Mouse (Mus musculus) kidney, embryonic 15.5 days (tissue): Measurements from ENCODE around the gene Ubr7. TPM values are rescaled to one million over a fixed set of nuclear protein-coding genes. Genes with fewer than 3 reads are reported as not detected.
A peak's percentile ranks its signal among the peaks of the same experiment; 100 is the strongest.

Experiments
- ATAC-seq: fragments of 200-750 bp; cut with Nextera tagmentation; replicated peaks from 2 replicates; pipeline ENCODE4 v1.8.0; 2017; ENCODE audit warnings: moderate TSS enrichment; ENCODE audit not compliant: low FRiP score
- H3K27ac ChIP-seq: fragments of 300-500 bp; sonication (generic); 2 replicates; pipeline ENCODE4 v1.5.1; 2015; ENCODE audit warnings: mild to moderate bottlenecking, inconsistent platforms
- H3K27me3 ChIP-seq: fragments of 300-500 bp; sonication (generic); 2 replicates; pipeline ENCODE4 v1.6.1; 2015; ENCODE audit warnings: inconsistent platforms
- H3K36me3 ChIP-seq: fragments of 300-500 bp; sonication (generic); 2 replicates; pipeline ENCODE4 v1.6.1; 2015; ENCODE audit warnings: inconsistent platforms
- H3K4me1 ChIP-seq: fragments of 300-500 bp; sonication (generic); 2 replicates; pipeline ENCODE4 v1.6.1; 2015; ENCODE audit warnings: inconsistent platforms
- H3K4me2 ChIP-seq: fragments of 300-500 bp; sonication (generic); 2 replicates; pipeline ENCODE4 v1.6.1; 2015; ENCODE audit warnings: moderate library complexity, mild to moderate bottlenecking, inconsistent platforms
- H3K4me3 ChIP-seq: fragments of 300-500 bp; sonication (generic); replicated peaks from 2 replicates; pipeline ENCODE4 v1.5.1; 2015; ENCODE audit warnings: mild to moderate bottlenecking, inconsistent platforms
- H3K9ac ChIP-seq: fragments of 300-500 bp; sonication (generic); 2 replicates; pipeline ENCODE4 v1.6.1; 2015; ENCODE audit warnings: mild to moderate bottlenecking, inconsistent platforms
- H3K9me3 ChIP-seq: fragments of 300-500 bp; sonication (generic); replicated peaks from 2 replicates; pipeline ENCODE4 v1.6.1; 2016; ENCODE audit warnings: inconsistent platforms
- WGBS: fragments of 180-500 bp; shearing (Covaris S2); methylation state at CpG from one replicate; pipeline ENCODE4 v1.1.7; 2015; ENCODE audit warnings: mixed read lengths; 5-methylcytosine and 5-hydroxymethylcytosine counted together
- polyA plus RNA-seq: library from polyadenylated mRNA; unstranded; fragments of >200 nt; fragmentation: Nextera tagmentation; extraction: Ambion mirVana; gene quantifications from 2 replicates; pipeline ENCODE4 v1.2.1, GENCODE M21; 2015

The Ubr7 gene
- polyA plus RNA-seq: 42.4 and 44.5 TPM in 2 replicates

DNA sequence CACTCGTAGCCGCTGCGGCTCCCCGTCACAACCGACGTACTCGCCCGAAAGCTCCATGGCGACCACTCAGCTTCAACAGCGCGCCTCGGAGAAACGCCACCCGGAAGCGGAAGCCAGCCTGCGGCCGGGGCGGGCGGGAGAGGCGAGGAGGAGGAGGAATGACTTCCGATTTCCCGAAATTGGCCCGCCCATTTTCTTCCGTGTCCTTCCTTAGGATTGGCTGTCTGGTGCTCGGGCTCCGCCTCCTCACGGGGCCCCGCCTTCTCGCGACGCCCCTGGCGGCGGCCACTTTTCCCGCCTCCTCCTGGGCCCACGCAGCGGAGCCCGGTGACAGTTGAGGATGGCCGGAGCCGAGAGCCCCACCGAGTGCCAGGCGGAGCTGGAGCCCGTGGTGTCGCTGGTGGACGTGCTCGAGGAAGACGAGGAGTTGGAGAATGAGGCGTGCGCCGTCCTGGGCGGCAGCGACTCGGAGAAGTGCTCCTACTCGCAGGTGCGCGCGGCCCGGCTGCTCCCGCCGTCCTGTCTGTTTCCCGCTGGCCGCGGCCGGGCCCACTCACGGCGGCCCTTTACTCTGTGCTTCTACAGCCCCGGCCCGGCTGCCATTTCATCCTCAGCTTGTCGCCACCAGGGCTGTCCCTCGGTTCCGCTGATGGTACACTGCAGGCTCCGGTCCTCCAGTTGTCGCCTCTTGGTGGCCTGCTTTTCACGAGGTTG is at the start of gene Ubr7, which contains the start of the genes Gm28051 and Gon7:
Ubr7 (plus strand) TSS at position 279 of the 714 bp plus-strand sequence.
Gm28051 (minus strand) TSS at position 77 of the 714 bp plus-strand sequence.
Gon7 (minus strand) TSS at position 115 of the 714 bp plus-strand sequence.
- peak; percentile 97 for ATAC-seq
- Histone ChIP-seq H3K9ac (peak within 1 kb of the TSS; percentile 82), H3K4me3 (peak within 1 kb of the TSS; percentile 66), H3K4me1 (peaks cover 24% of the 10 kb centered on the region), H3K27ac (peak within 1 kb of the TSS; percentile 97), H3K9me3 (no peaks in the 10 kb centered on the region), H3K36me3 (peaks cover 25% of the 10 kb centered on the region), H3K4me2 (peak within 1 kb of the TSS; percentile 79), H3K27me3 (no peaks in the 10 kb centered on the region)
- under 1% methylated on average over 73 of the region's 73 CpGs for WGBS

DNA sequence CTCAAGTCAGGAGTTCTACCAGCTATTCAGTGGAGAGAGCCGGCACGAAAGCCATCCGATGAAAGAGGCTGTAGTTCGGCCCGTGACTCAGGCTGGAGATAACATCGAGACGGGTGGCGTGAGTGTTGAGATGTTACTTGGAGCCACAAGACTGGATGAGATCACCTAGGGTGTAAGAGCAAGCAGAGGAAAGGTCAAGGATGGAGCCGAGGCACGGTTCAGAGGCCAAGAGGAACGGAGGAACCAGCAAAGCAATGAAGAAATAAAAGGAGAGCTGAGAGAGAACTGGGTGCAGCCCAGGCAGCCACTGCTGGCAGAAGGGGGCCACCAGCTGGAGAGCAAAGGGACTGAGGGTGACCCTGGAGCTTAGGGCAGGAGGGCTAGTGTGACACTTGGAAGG is 49.5 kb upstream of the Ubr7 start:
- Histone ChIP-seq H3K9ac (no peak overlapping the region), H3K9me3 (no peaks in the 10 kb centered on the region), H3K4me1 (peaks cover 34% of the 10 kb centered on the region), H3K27me3 (no peaks in the 10 kb centered on the region), H3K4me3 (no peak overlapping the region), H3K4me2 (no peak overlapping the region), H3K27ac (0 out of 2 replicates have a peak overlapping the region, but pooled peaks have one; percentile 18), H3K36me3 (no peaks in the 10 kb centered on the region)
- no peak for ATAC-seq
- 54% methylated on average over 11 of the region's 11 CpGs for WGBS

DNA sequence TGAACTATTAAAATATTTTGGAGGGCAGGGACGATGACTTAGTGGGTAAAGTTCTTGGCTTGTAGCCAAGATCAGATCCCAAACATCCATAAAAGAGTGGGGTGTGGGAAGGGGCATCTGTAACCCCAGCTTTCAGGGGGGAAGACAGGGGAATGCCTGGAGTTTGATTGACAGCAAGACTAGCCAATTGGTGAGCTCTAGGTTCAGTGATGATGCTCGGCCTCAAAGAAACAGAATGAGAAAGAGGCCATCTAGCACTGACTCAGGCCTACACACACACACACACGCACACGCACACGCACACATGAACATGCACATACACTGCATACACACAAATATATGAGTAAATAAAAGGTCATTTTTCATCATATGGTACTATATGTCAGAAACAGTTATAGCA is 47.9 kb upstream of the Ubr7 start:
- ATAC-seq: no peak
- Histone ChIP-seq H3K4me2 (no peak overlapping the region), H3K9ac (no peak overlapping the region), H3K4me1 (peaks cover 25% of the 10 kb centered on the region), H3K9me3 (no peaks in the 10 kb centered on the region), H3K27ac (no peak overlapping the region), H3K27me3 (no peaks in the 10 kb centered on the region), H3K36me3 (no peaks in the 10 kb centered on the region), H3K4me3 (no peak overlapping the region)
- 81% methylated on average over 5 of the region's 5 CpGs for WGBS

DNA sequence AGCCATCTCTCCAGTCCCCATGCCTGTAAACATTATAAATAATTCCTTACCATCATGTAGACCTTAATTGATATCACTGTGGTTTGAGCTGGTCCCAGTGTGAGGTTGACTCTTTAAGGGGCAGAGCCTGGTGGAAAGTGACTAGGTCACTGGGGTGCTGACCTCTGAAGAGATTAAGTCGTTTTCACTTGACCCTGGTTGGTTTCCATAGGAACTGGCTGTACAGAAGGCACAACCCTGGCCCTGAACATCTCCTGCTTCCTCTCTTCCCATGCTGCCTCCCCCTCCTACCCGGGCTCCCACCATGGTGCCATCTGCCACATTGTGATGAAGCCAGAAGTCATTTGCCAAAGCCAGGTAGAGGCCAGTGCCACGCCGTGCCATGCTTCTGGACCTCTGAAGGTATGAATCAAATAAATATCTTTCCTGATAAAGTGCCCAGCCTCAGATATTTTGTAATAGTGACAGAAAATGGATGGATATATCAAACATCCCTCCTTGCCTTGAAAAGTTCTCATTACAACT is 46.9 kb upstream of the Ubr7 start:
- H3K4me2 ChIP-seq: no peak overlapping the region
- 63% methylated on average over 4 of the region's 4 CpGs for WGBS
- no peak overlapping the region for H3K27ac ChIP-seq
- H3K4me3 ChIP-seq: no peak overlapping the region
- no peaks in the 10 kb centered on the region for H3K36me3 ChIP-seq
- H3K4me1 ChIP-seq: peaks cover 16% of the 10 kb centered on the region
- no peak overlapping the region for H3K9ac ChIP-seq
- no peak for ATAC-seq
- H3K27me3 ChIP-seq: no peaks in the 10 kb centered on the region
- no peaks in the 10 kb centered on the region for H3K9me3 ChIP-seq

DNA sequence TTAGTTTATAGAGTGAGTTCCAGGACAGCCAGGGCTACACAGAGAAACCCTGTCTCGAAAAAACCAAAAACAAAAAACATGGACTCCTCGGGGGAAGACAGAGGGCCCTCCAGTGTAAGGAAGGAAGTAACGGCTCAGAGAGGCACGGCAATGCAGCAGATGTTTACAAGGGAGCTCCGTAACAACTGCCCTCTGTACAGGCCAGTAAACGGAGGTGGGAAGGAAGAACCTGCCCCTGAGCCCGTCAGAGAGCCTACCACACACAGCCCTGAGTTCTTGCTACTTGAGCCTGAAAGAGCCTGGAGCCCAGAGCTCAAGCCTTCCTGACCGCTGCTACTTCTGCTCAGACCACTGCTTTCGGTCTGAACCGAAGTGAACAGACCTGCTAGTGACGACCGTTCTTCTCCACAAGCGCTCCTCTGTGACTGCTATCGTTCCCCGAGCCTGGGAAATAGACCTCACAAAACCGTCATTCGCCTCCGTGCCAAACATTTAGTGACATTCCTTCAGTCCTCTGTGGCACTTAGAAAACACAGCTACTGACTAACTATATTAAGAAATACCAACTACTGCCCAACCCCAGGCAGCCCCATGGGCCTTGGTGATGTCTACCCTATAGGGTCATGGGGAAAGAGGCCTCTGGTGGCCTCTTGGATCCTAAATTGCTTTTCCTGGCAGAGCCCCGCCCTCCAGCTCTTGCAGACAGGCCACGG is 44.5 kb upstream of the Ubr7 start:
- H3K4me1 ChIP-seq: peaks cover 5% of the 10 kb centered on the region
- no peaks in the 10 kb centered on the region for H3K27me3 ChIP-seq
- H3K4me2 ChIP-seq: no peak overlapping the region
- H3K9ac ChIP-seq: no peak overlapping the region
- ATAC-seq: no peak
- H3K9me3 ChIP-seq: no peaks in the 10 kb centered on the region
- H3K27ac ChIP-seq: no peak overlapping the region
- H3K36me3 ChIP-seq: no peaks in the 10 kb centered on the region
- H3K4me3 ChIP-seq: no peak overlapping the region
- WGBS: 53% methylated on average over 20 of the region's 20 CpGs

DNA sequence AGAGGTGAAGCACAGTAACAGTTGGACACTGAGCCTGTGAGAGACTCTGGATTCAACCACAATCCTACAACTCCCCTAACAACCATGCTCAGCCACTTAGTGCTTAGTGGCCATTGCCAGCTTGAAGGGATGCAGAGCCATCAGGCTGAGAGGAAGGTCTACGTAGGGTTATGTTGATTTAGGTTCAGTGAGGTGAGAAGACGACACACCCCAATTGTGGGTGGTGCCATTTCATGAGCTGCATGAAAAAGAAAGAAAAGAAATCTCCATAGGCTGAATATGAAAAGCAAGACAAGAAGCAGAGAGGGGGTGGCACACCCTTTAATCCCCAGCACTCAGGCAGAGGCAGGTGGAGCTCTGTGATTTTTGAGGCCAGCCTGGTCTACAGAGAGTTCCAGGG is 43.7 kb upstream of the Ubr7 start:
- H3K4me2 ChIP-seq: no peak overlapping the region
- H3K36me3 ChIP-seq: no peaks in the 10 kb centered on the region
- H3K9me3 ChIP-seq: no peaks in the 10 kb centered on the region
- ATAC-seq: no peak
- WGBS: 57% methylated on average over 2 of the region's 2 CpGs
- no peaks in the 10 kb centered on the region for H3K27me3 ChIP-seq
- H3K9ac ChIP-seq: no peak overlapping the region
- H3K4me3 ChIP-seq: no peak overlapping the region
- peaks cover 3% of the 10 kb centered on the region; the same call in 1 of the 2 replicates for H3K4me1 ChIP-seq
- H3K27ac ChIP-seq: no peak overlapping the region

DNA sequence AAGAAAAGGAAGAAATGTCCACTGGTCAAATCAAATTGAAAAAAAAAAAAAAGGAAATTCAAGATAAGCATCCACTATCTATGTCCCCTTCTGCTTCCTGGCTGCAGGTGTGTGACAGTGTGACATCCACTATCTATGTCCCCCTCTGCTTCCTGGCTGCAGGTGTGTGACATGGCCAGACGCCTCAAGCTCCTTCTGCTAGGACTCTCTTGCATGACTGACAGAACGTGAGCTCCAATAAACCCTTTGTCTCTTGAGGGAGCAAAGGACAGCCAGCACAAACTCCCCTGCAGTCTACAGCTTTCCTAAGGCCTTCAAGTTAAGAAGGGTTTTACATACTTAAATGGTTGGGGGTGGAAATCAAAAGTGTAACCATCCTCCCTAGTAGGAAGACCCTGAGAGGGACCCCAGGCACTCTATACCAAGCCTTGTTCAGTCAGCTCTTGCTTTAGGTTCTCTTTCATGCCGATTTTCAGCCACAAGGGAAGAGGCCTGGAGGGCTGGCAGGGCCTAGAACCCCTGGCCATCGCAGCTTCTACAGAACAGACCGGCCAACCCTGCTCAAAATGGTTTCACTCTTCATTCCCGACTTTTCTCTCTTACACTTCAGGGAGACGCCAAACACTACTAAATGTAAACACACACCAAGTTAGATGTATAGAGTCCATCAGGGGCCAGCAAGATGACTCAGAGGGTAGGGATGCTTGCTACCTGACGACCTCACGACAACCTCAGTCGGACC is 42.9 kb upstream of the Ubr7 start:
- Histone ChIP-seq H3K4me3 (no peak overlapping the region), H3K4me2 (no peak overlapping the region), H3K36me3 (no peaks in the 10 kb centered on the region), H3K27me3 (no peaks in the 10 kb centered on the region), H3K27ac (no peak overlapping the region), H3K9ac (no peak overlapping the region), H3K9me3 (no peaks in the 10 kb centered on the region), H3K4me1 (peaks cover 10% of the 10 kb centered on the region)
- ATAC-seq: no peak
- 87% methylated on average over 10 of the region's 10 CpGs for WGBS

DNA sequence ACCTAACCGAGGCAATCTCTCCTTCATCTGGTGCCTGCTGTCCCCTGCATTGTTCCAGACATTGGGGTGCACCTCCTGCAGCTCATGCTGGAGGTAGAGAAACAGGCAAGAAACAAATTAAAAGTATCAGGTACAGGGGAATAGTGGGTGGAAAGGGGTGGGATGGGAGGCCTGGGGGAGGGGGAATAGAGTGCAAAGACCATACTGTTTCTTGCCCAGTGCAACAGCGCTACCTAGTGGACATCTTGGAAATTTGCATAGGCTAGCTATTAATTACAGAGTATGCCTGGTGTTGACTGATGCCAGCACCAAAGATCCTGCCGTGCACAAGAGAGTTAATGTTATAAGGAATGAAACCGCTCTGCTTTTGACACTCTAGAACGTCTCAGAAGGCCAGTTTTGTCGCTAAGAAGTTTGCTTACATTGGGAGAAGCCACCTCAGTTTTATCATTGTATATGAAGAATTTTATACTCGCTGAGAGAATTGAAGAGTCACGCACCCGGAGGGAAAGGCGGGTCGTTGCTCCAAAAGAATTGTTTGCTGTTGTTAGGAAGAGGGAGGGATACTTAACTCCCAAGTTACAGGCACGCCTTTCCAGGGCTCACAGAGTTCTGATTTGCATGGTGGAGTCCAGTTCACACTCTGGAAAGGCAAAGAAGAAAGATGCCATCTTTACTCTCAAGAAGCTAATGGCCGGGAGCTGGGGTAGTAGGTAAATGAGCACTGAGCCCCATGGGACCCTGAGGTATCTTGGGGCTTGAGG is 38.0 kb upstream of the Ubr7 start:
- peak; percentile 60 for ATAC-seq
- Histone ChIP-seq H3K36me3 (no peaks in the 10 kb centered on the region), H3K4me2 (0 out of 2 replicates have a peak overlapping the region, but pooled peaks have one; percentile 23), H3K27me3 (no peaks in the 10 kb centered on the region), H3K4me3 (no peak overlapping the region), H3K27ac (no peak overlapping the region), H3K9me3 (no peaks in the 10 kb centered on the region), H3K9ac (no peak overlapping the region), H3K4me1 (peaks cover 19% of the 10 kb centered on the region)
- WGBS: 35% methylated on average over 13 of the region's 13 CpGs

DNA sequence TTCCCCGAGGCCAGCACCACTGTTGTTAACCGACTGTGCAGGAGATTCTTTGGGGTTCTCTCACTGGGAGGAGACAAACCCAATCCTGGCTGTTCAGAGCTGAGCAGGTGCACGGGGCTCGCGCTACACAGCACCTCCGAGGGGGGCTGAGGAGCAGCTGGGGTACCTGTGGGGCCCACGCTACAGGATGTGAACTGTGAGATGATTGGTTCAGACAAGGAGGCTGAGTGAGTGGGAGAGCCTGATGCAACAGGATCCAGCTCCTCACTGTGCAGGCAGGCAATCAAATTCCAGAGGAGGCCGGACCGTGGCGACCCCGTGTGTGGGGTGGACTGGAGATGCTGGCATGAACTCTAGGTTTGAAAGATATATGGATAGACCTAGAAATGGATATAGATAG is 35.3 kb upstream of the Ubr7 start:
- H3K27ac ChIP-seq: peak overlapping the region; percentile 47; the same call in 1 of the 2 replicates
- H3K4me2 ChIP-seq: peak overlapping the region; percentile 34; the same call in 1 of the 2 replicates
- peaks cover 19% of the 10 kb centered on the region for H3K4me1 ChIP-seq
- no peak overlapping the region for H3K4me3 ChIP-seq
- H3K27me3 ChIP-seq: no peaks in the 10 kb centered on the region
- no peaks in the 10 kb centered on the region for H3K36me3 ChIP-seq
- peak; percentile 83 for ATAC-seq
- H3K9ac ChIP-seq: no peak overlapping the region
- WGBS: 27% methylated on average over 11 of the region's 11 CpGs
- no peaks in the 10 kb centered on the region for H3K9me3 ChIP-seq

DNA sequence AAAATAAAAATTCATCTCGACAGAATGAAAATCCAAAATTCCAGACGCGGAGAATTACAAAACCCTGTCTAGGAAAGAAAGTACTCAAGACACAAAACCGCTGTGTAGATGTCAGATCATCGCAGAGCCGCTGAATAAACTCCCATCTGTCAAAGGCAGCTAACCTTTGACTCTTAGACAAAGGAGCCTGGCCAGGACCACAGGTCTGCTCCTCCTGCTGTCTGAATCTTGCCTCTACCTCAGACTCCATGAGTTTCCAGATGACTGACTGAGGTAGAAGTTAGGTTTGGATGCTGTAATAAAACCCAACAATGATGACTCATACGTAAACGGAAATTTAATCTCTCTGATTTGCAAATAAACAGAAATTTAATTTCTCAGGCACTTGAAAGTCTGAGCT is 34.8 kb upstream of the Ubr7 start:
- Histone ChIP-seq H3K9ac (no peak overlapping the region), H3K4me3 (no peak overlapping the region), H3K27me3 (no peaks in the 10 kb centered on the region), H3K4me2 (no peak overlapping the region), H3K4me1 (peaks cover 19% of the 10 kb centered on the region), H3K27ac (peak overlapping the region; percentile 47; the same call in 1 of the 2 replicates), H3K9me3 (no peaks in the 10 kb centered on the region), H3K36me3 (no peaks in the 10 kb centered on the region)
- ATAC-seq: peak; percentile 48; the same call in 1 of the 2 replicates
- WGBS: 56% methylated on average over 8 of the region's 8 CpGs

DNA sequence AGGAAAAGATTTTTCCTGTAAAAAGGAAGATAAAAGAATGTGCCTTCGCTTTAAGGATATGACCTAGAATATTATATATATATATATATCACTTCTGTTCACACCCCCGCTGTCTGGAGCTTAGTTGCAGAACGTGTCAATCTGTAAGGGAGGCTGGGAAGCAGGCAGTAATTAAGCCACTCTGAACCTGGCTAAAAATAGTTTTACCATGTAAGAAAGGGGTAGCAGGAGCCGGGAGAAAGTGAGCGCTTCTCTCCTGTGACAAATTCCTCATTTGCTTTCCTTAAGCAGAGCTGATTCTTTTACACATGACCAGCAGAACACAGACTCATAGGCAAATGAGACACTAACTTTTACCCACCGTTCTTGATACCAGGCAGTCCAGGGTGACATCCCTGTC is 33.9 kb upstream of the Ubr7 start:
- H3K27ac ChIP-seq: no peak overlapping the region
- H3K27me3 ChIP-seq: no peaks in the 10 kb centered on the region
- ATAC-seq: no peak
- no peaks in the 10 kb centered on the region for H3K36me3 ChIP-seq
- no peak overlapping the region for H3K4me2 ChIP-seq
- peaks cover 19% of the 10 kb centered on the region for H3K4me1 ChIP-seq
- WGBS: 66% methylated on average over 6 of the region's 6 CpGs
- H3K4me3 ChIP-seq: no peak overlapping the region
- no peak overlapping the region for H3K9ac ChIP-seq
- H3K9me3 ChIP-seq: no peaks in the 10 kb centered on the region
